Mouse (Mus musculus) E14TG2a.4 (cell line): ENCODE results near the gene Gbx1.
A peak's percentile ranks its signal among the peaks of the same experiment; 100 is the strongest.

Experiments used
- H3K27me3 ChIP-seq: 2 replicates; pipeline ENCODE4 v1.6.1; 2014; ENCODE audit warnings: low read length, control low read depth; ENCODE audit not compliant: insufficient read depth
- H3K36me3 ChIP-seq: 2 replicates; pipeline ENCODE4 v1.6.1; 2014; ENCODE audit warnings: low read length, control low read depth; ENCODE audit not compliant: insufficient read depth
- H3K4me1 ChIP-seq: replicated peaks from 2 replicates; pipeline ENCODE4 v1.6.1; 2014; ENCODE audit warnings: low read depth, low read length, control low read depth
- H3K4me3 ChIP-seq: replicated peaks from 2 replicates; pipeline ENCODE4 v1.5.1; 2014; ENCODE audit warnings: mild to moderate bottlenecking, low read length
- H3K9me3 ChIP-seq: 2 replicates; pipeline ENCODE4 v1.6.1; 2014; ENCODE audit warnings: low read length, control low read depth
- CTCF ChIP-seq: conservative IDR thresholded peaks from 2 replicates; pipeline ENCODE4 v1.5.1; 2014; ENCODE audit warnings: low read length
- NANOG ChIP-seq: IDR thresholded peaks from 2 replicates; pipeline ENCODE4 v1.6.1; 2014; ENCODE audit warnings: borderline replicate concordance, low read length, mixed read lengths
- POU5F1 ChIP-seq: IDR thresholded peaks from 2 replicates; pipeline ENCODE4 v1.6.1; 2014; ENCODE audit warnings: low read length, borderline replicate concordance

The Gbx1 gene

DNA sequence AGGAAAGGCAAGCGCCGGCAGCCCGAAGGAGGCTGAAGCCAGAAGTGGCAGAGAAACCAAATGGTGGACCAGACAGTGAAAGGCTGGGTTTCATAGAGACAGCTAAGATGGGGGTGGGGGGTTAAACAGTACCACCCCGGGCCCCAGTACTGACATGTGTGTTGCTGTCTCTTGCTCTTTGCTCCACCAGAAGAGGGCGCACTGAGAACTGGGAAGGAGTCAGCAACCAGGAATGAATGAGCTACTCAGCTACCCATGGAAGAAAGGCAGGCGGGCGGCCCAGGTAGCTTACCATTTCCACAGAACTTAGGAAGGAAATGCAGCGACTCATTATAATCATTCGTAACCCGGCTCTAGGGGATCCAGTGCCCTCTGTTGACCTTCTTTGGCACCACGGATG, 16.4 kb downstream of the Gbx1 start:
- Histone ChIP-seq H3K4me1 (peaks cover 33% of the 10 kb centered on the region), H3K9me3 (no peaks in the 10 kb centered on the region), H3K36me3 (no peaks in the 10 kb centered on the region), H3K27me3 (peaks cover 5% of the 10 kb centered on the region), H3K4me3 (no peak overlapping the region)
- TF ChIP-seq CTCF (peak; percentile 51), NANOG (no peak)

DNA sequence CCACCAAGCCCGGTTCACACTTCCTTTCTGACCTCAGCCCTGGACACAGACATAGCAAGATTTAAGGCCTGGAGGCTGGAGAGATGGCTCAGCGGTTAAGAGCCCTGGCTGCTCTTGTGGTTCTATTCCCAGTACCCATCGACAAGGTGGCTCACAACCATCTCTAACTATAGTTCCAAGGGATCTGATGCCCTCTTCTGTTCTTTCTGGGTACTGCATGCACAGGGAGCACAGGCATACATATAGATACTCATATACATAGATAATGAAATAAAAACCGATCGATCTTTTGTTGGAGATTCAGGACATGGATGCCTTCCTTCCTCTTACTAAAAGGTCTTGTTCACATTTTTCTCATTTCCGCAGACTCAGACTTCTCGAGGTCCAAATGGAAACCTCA, 18.6 kb downstream of the Gbx1 start:
- Histone ChIP-seq H3K4me3 (no peak overlapping the region), H3K9me3 (no peaks in the 10 kb centered on the region), H3K27me3 (peaks cover 22% of the 10 kb centered on the region), H3K36me3 (no peaks in the 10 kb centered on the region), H3K4me1 (peaks cover 42% of the 10 kb centered on the region)
- TF ChIP-seq NANOG: no peak
- TF ChIP-seq CTCF: peak; percentile 80

GRCm38 (mm10) chr5:24505513-24505912, 21.5 kb downstream of the Gbx1 start:
- H3K4me3 ChIP-seq: no peak overlapping the region
- H3K4me1 ChIP-seq: peaks cover 20% of the 10 kb centered on the region
- H3K27me3 ChIP-seq: peaks cover 22% of the 10 kb centered on the region
- no peaks in the 10 kb centered on the region for H3K9me3 ChIP-seq
- peaks cover 20% of the 10 kb centered on the region for H3K36me3 ChIP-seq
- TF ChIP-seq POU5F1 (no peak), NANOG (no peak), CTCF (no peak)

DNA sequence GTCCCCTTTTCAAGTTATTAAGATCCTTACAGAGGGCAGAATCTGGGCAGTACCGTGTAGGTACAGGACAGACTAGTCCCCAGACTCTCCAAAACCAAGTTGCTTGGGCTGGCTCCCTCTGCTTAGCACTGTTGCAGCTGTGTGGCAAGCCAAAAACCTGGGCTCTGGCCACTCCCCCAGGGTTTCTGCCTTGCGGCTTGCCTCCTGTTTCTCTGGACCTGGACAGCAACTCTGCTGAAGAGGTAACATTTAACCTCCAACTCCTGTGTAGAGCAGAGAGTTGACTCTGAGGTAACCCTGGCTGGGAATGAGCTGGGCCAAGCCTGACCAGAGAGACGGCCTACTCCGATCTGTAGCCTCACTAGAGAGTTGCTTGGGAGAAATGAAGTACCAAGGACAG, 24.2 kb downstream of the Gbx1 start:
- Histone ChIP-seq H3K27me3 (peaks cover 22% of the 10 kb centered on the region), H3K4me3 (no peak overlapping the region), H3K9me3 (no peaks in the 10 kb centered on the region), H3K4me1 (peaks cover 40% of the 10 kb centered on the region), H3K36me3 (peaks cover 45% of the 10 kb centered on the region)
- TF ChIP-seq POU5F1: no peak
- no peak for TF ChIP-seq NANOG
- TF ChIP-seq CTCF: no peak

DNA sequence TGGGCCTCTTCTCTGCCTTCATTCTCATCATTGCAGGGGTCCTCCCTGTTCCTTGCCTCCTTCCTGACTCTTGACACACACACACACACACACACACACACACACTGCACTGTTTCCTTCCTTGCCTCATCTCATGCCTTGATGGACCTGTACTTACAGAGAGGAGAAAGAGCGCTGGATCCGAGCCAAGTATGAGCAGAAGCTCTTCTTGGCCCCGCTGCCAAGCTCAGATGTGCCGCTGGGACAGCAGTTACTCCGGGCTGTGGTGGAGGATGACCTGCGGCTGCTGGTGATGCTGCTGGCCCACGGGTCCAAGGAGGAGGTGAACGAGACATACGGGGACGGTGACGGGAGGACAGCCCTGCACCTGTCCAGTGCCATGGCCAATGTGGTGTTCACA, 26.2 kb downstream of the Gbx1 start:
- TF ChIP-seq CTCF: no peak
- no peak for TF ChIP-seq NANOG
- TF ChIP-seq POU5F1: no peak
- H3K4me1 ChIP-seq: peaks cover 57% of the 10 kb centered on the region

DNA sequence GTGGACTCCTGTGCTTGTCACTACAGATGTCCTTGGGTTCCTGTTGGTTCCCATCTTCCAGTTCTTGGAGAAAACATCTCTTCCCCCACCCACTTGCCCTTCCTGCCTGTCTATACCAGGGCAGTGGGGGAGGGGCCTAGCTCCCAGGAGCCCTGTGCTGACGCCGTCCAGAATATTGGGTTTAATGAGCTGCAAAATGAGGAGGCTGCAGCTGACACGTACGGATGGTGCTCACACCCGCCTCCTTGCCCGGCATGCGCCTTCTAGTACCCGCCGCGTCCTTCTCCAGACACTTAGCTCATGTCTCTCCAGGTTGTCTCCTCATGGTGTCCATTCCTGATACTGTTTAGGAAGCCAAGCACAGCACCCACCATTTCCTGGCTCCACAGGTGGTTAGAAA, 27.9 kb downstream of the Gbx1 start:
- Histone ChIP-seq H3K27me3 (peaks cover 3% of the 10 kb centered on the region), H3K36me3 (peaks cover 71% of the 10 kb centered on the region), H3K4me1 (peaks cover 56% of the 10 kb centered on the region), H3K4me3 (no peak overlapping the region), H3K9me3 (no peaks in the 10 kb centered on the region)
- TF ChIP-seq CTCF: no peak
- TF ChIP-seq NANOG: no peak
- no peak for TF ChIP-seq POU5F1

More for the DNA sequence above, 26.2 kb downstream of the Gbx1 start:
- H3K4me3 ChIP-seq: no peak overlapping the region
- peaks cover 55% of the 10 kb centered on the region for H3K36me3 ChIP-seq
- H3K27me3 ChIP-seq: peaks cover 19% of the 10 kb centered on the region
- no peaks in the 10 kb centered on the region for H3K9me3 ChIP-seq

DNA sequence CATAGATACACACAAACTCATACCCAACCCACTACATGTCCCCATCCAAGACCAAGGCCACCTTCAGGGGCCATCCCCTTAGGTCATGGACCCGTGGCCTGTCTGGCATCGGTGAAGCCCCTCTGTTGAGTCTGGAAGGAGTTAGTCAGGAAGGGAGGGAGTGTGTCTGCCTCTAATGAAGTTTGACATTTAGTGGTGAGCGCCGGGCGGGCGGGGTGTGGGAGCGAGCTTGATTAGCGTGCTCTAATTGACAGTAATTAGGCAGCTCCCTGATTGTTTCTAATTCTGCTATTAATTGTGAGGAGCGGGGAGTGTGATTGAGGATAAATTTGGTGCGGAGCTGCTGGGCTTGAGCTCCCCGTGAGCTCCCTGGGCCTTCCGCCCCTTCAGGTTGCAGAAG, 29.5 kb downstream of the Gbx1 start:
- Histone ChIP-seq H3K36me3 (peaks cover 86% of the 10 kb centered on the region), H3K4me3 (no peak overlapping the region), H3K4me1 (peaks cover 55% of the 10 kb centered on the region), H3K27me3 (no peaks in the 10 kb centered on the region), H3K9me3 (no peaks in the 10 kb centered on the region)
- no peak for TF ChIP-seq POU5F1
- TF ChIP-seq CTCF: no peak
- no peak for TF ChIP-seq NANOG

GRCm38 (mm10) chr5:24496756-24497155, 30.2 kb downstream of the Gbx1 start:
- TF ChIP-seq NANOG (no peak), POU5F1 (no peak), CTCF (no peak)
- H3K9me3 ChIP-seq: no peaks in the 10 kb centered on the region
- H3K4me3 ChIP-seq: no peak overlapping the region
- peaks cover 55% of the 10 kb centered on the region for H3K4me1 ChIP-seq
- peaks cover 86% of the 10 kb centered on the region for H3K36me3 ChIP-seq
- no peaks in the 10 kb centered on the region for H3K27me3 ChIP-seq

DNA sequence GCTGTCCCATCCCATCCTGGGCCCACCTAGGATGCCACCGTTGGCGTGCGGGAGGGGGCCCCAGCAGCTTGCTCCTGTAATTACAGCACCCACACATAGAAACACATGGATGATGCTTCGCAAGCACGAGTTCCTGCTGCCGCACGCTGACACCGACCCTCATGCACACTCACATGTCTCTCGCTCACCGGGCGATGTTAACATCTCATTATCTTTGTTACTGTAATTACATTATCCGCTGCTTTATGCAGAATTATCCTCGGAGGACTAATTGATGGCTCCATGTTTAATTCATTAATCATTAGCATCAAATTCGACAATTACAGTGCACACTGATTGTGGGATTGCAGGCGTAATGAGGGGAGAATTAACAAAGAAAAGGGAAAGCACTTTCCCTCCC, 32.0 kb downstream of the Gbx1 start:
- H3K9me3 ChIP-seq: no peaks in the 10 kb centered on the region
- TF ChIP-seq CTCF (no peak), NANOG (no peak), POU5F1 (no peak)
- H3K27me3 ChIP-seq: no peaks in the 10 kb centered on the region
- H3K4me1 ChIP-seq: peaks cover 59% of the 10 kb centered on the region
- H3K4me3 ChIP-seq: 0 out of 2 replicates have a peak overlapping the region, but pooled peaks have one; percentile 20
- H3K36me3 ChIP-seq: peaks cover 86% of the 10 kb centered on the region
